Mouse (Mus musculus): ENCODE measurements around the gene Ubxn7. TPM values are rescaled to one million over a fixed set of nuclear protein-coding genes. Genes with fewer than 3 reads are reported as not detected.

Gene Ubxn7
- polyA plus RNA-seq, 1 experiment from 2014 or later: 30.3 TPM

- no peak overlapping the region for H3K27ac ChIP-seq (ENCODE audit: low read depth, low read length)
- H3K9me3 ChIP-seq (ENCODE audit: control insufficient read depth, low read length): no peaks in the 10 kb centered on the region
- WGBS: 55% methylated on average over 6 of the region's 6 CpGs
- no peak for ATAC-seq (ENCODE audit: low FRiP score, low TSS enrichment)
- H3K27me3 ChIP-seq (ENCODE audit: control insufficient read depth, insufficient read depth, low read length): no peaks in the 10 kb centered on the region
- no peaks in the 10 kb centered on the region for H3K36me3 ChIP-seq (ENCODE audit: control insufficient read depth, insufficient read depth, low read length)
- 0 out of 2 replicates have a peak, but pooled peaks cover 3% of the 10 kb centered on the region for H3K4me1 ChIP-seq (ENCODE audit: control insufficient read depth, insufficient read depth, low read length)
- H3K4me3 ChIP-seq (ENCODE audit: low read length): no peak overlapping the region
- H3K4me2 ChIP-seq (replicated peaks; ENCODE audit: low read depth, low read length): no peak overlapping the region
- no peak overlapping the region for H3K9ac ChIP-seq (ENCODE audit: low read depth, low read length)
Observed at GRCm38 (mm10) chr16:32434066-32434465, 102.0 kb downstream of the Ubxn7 start.

DNA sequence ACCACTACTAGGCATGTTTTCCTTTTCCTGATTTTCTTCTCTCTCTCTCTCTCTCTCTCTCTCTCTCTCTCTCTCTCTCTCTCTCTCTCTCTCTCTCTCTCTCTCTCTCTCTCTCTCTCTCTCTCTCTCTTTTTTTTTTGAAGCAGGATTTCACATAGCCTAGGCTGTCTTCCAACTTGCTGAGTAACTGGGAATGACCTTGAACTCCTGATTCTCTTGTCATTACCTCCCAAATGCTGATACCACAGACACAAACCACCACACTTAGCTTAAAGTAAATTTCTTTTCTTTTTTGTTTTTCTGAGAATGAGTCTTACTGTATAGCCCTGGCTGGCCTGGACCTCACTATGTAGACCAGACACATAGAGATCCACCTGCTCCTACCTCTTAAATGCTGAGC, 102.6 kb downstream of the Ubxn7 start:
- Histone ChIP-seq H3K27ac (ENCODE audit: low read depth, low read length) (no peak overlapping the region), H3K4me2 (replicated peaks; ENCODE audit: low read depth, low read length) (no peak overlapping the region), H3K4me1 (ENCODE audit: control insufficient read depth, insufficient read depth, low read length) (0 out of 2 replicates have a peak, but pooled peaks cover 2% of the 10 kb centered on the region), H3K9me3 (ENCODE audit: control insufficient read depth, low read length) (no peaks in the 10 kb centered on the region), H3K4me3 (ENCODE audit: low read length) (no peak overlapping the region), H3K36me3 (ENCODE audit: control insufficient read depth, insufficient read depth, low read length) (no peaks in the 10 kb centered on the region), H3K9ac (ENCODE audit: low read depth, low read length) (no peak overlapping the region), H3K27me3 (ENCODE audit: control insufficient read depth, insufficient read depth, low read length) (no peaks in the 10 kb centered on the region)
- ATAC-seq (ENCODE audit: low FRiP score, low TSS enrichment): no peak

- no peak for ATAC-seq (ENCODE audit: low FRiP score, low TSS enrichment)
- Histone ChIP-seq H3K36me3 (ENCODE audit: control insufficient read depth, insufficient read depth, low read length) (no peaks in the 10 kb centered on the region), H3K9me3 (ENCODE audit: control insufficient read depth, low read length) (no peaks in the 10 kb centered on the region), H3K4me1 (ENCODE audit: control insufficient read depth, insufficient read depth, low read length) (no peaks in the 10 kb centered on the region), H3K9ac (ENCODE audit: low read depth, low read length) (no peak overlapping the region), H3K4me2 (replicated peaks; ENCODE audit: low read depth, low read length) (no peak overlapping the region), H3K27me3 (ENCODE audit: control insufficient read depth, insufficient read depth, low read length) (no peaks in the 10 kb centered on the region), H3K4me3 (ENCODE audit: low read length) (no peak overlapping the region), H3K27ac (ENCODE audit: low read depth, low read length) (no peak overlapping the region)
- 75% methylated on average over 1 of the region's 1 CpGs for whole genome bisulfite sequencing
Observed at GRCm38 (mm10) chr16:32436657-32437056, 104.6 kb downstream of the Ubxn7 start.

- WGBS: 96% methylated on average over 1 of the region's 1 CpGs
- no peak overlapping the region for H3K4me3 ChIP-seq (ENCODE audit: low read length)
- no peaks in the 10 kb centered on the region for H3K9me3 ChIP-seq (ENCODE audit: control insufficient read depth, low read length)
- H3K27ac ChIP-seq (ENCODE audit: low read depth, low read length): no peak overlapping the region
- ATAC-seq (ENCODE audit: low FRiP score, low TSS enrichment): no peak
- H3K27me3 ChIP-seq (ENCODE audit: control insufficient read depth, insufficient read depth, low read length): no peaks in the 10 kb centered on the region
- no peaks in the 10 kb centered on the region for H3K4me1 ChIP-seq (ENCODE audit: control insufficient read depth, insufficient read depth, low read length)
- no peak overlapping the region for H3K4me2 ChIP-seq (replicated peaks; ENCODE audit: low read depth, low read length)
- H3K9ac ChIP-seq (ENCODE audit: low read depth, low read length): no peak overlapping the region
- no peaks in the 10 kb centered on the region for H3K36me3 ChIP-seq (ENCODE audit: control insufficient read depth, insufficient read depth, low read length)
Observed at GRCm38 (mm10) chr16:32437266-32437665, 105.2 kb downstream of the Ubxn7 start.

- no peaks in the 10 kb centered on the region for H3K9me3 ChIP-seq (ENCODE audit: control insufficient read depth, low read length)
- H3K27ac ChIP-seq (ENCODE audit: low read depth, low read length): no peak overlapping the region
- H3K4me3 ChIP-seq (ENCODE audit: low read length): no peak overlapping the region
- no peaks in the 10 kb centered on the region for H3K27me3 ChIP-seq (ENCODE audit: control insufficient read depth, insufficient read depth, low read length)
- no peak overlapping the region for H3K4me2 ChIP-seq (replicated peaks; ENCODE audit: low read depth, low read length)
- WGBS: 90% methylated on average over 3 of the region's 3 CpGs
- no peak for ATAC-seq (ENCODE audit: low FRiP score, low TSS enrichment)
- H3K9ac ChIP-seq (ENCODE audit: low read depth, low read length): no peak overlapping the region
- no peaks in the 10 kb centered on the region for H3K36me3 ChIP-seq (ENCODE audit: control insufficient read depth, insufficient read depth, low read length)
- H3K4me1 ChIP-seq (ENCODE audit: control insufficient read depth, insufficient read depth, low read length): no peaks in the 10 kb centered on the region
Observed at GRCm38 (mm10) chr16:32441432-32441831, 109.4 kb downstream of the Ubxn7 start.

Other genes starting within 250 kb of the Ubxn7 start
- 147 and 155 TPM in 2 replicates for gene Pigx, start 232.5 kb upstream of the Ubxn7 start, polyA plus RNA-seq (2014; fragmentation: Nextera tagmentation; extraction: Ambion mirVana)
- 39.7 and 43.8 TPM in 2 replicates for gene Cep19, start 232.5 kb upstream of the Ubxn7 start, polyA plus RNA-seq (2014; fragmentation: Nextera tagmentation; extraction: Ambion mirVana)
- gene Nrros, start 166.7 kb upstream of the Ubxn7 start, polyA plus RNA-seq (2014; fragmentation: Nextera tagmentation; extraction: Ambion mirVana): 14.4 and 18.7 TPM in 2 replicates
- gene Bex6, start 152.4 kb upstream of the Ubxn7 start, polyA plus RNA-seq (2014; fragmentation: Nextera tagmentation; extraction: Ambion mirVana): not detected in 2 replicates
- gene Fbxo45, start 85.1 kb upstream of the Ubxn7 start, polyA plus RNA-seq (2014; fragmentation: Nextera tagmentation; extraction: Ambion mirVana): 10.8 and 14.5 TPM in 2 replicates
- 17.7 and 22.4 TPM in 2 replicates for gene Wdr53, start 85.0 kb upstream of the Ubxn7 start, polyA plus RNA-seq (2014; fragmentation: Nextera tagmentation; extraction: Ambion mirVana)
- gene Smco1, start 60.8 kb upstream of the Ubxn7 start, polyA plus RNA-seq (2014; fragmentation: Nextera tagmentation; extraction: Ambion mirVana): not detected in 2 replicates
- 25.6 and 32.6 TPM in 2 replicates for gene Rnf168, start 54.8 kb upstream of the Ubxn7 start, polyA plus RNA-seq (2014; fragmentation: Nextera tagmentation; extraction: Ambion mirVana)
- gene Tm4sf19, start 68.2 kb downstream of the Ubxn7 start, polyA plus RNA-seq (2014; fragmentation: Nextera tagmentation; extraction: Ambion mirVana): not detected in 2 replicates
- 32.5 and 37.8 TPM in 2 replicates for gene Tctex1d2, start 87.4 kb downstream of the Ubxn7 start, polyA plus RNA-seq (2014; fragmentation: Nextera tagmentation; extraction: Ambion mirVana)
- gene Pcyt1a, start 98.7 kb downstream of the Ubxn7 start, polyA plus RNA-seq (2014; fragmentation: Nextera tagmentation; extraction: Ambion mirVana): 16.5 and 40.6 TPM in 2 replicates
- 0.33 and 0.49 TPM in 2 replicates for gene Slc51a, start 155.6 kb downstream of the Ubxn7 start, polyA plus RNA-seq (2014; fragmentation: Nextera tagmentation; extraction: Ambion mirVana)
- not detected in 2 replicates for gene Zdhhc19, start 164.0 kb downstream of the Ubxn7 start, polyA plus RNA-seq (2014; fragmentation: Nextera tagmentation; extraction: Ambion mirVana)

All from kidney, embryonic 14.5 days (tissue).